Mouse (Mus musculus) ES-Bruce4 (cell line): Measurements from ENCODE around the gene Krt9.

ENCODE experiments used
- CTCF ChIP-seq: IDR thresholded peaks from one replicate; pipeline ENCODE4 v1.8.1; 2011; ENCODE audit warnings: low read depth, low read length
- EP300 ChIP-seq: IDR thresholded peaks from 2 replicates; pipeline ENCODE4 v1.6.1; 2011; ENCODE audit warnings: low read depth, low read length; ENCODE audit not compliant: insufficient read depth
- POLR2A ChIP-seq: IDR thresholded peaks from one replicate; pipeline ENCODE4 v1.8.1; 2011; ENCODE audit warnings: low read length; ENCODE audit not compliant: insufficient read depth

DNA sequence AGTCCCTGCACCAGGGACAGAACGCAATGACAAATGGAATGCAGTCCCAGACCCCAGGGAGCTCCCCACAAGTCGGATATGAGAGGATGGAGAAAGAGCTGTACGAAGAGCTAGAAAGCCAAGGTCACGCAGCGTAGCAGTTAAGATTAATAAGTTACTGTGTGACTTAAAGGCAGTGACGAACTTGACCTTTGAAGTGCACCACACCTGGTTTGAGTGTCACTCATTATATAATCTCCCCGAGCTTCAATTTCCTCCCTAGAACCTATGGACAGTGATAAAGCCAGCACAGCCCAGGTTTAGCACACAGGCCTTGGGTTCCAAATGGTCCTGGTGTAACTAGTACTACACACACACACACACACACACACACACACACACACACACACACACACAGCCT lies 28.7 kb downstream of the Krt9 start:
- TF ChIP-seq CTCF (no peak), EP300 (no peak), POLR2A (no peak)
